Mouse (Mus musculus) liver, adult 2 months (tissue): ENCODE measurements at regions not wholly inside any gene's neighbourhood (a gene's known extent, or its start where the extent isn't known, plus 50 kb on each side); places are given as distances from the start of the nearest gene placed in this dataset.
"Not testable (repeated sequence)": the region's sequence is repeated elsewhere in the genome, so short reads cannot be mapped to it uniquely, and the experiment has no call there.

Source experiments
- DNase-seq: peaks from one replicate; pipeline ENCODE4 v3.0.0-alpha.2; 2011; ENCODE audit warnings: low read depth, low spot score; ENCODE audit errors: extremely low read depth
- H3K27ac ChIP-seq: fragments of 200-500 bp; replicated peaks from 2 replicates; pipeline ENCODE4 v1.5.1; 2012; ENCODE audit warnings: low read depth, mild to moderate bottlenecking, control low read depth, inconsistent platforms, low read length; ENCODE audit not compliant: insufficient read depth
- H3K27me3 ChIP-seq: fragments of 200-500 bp; 2 replicates; pipeline ENCODE4 v1.6.1; 2012; ENCODE audit warnings: mild to moderate bottlenecking, moderate library complexity, low read length, inconsistent platforms; ENCODE audit not compliant: control insufficient read depth, insufficient read depth
- H3K36me3 ChIP-seq: fragments of 200-500 bp; 2 replicates; pipeline ENCODE4 v1.6.1; 2012; ENCODE audit warnings: low read length, inconsistent platforms; ENCODE audit not compliant: control insufficient read depth, insufficient read depth
- H3K4me1 ChIP-seq: fragments of 200-500 bp; 2 replicates; pipeline ENCODE4 v1.6.1; 2011; ENCODE audit warnings: low read length; ENCODE audit not compliant: control insufficient read depth, insufficient read depth
- H3K4me3 ChIP-seq: fragments of 200-500 bp; 2 replicates; pipeline ENCODE4 v1.5.1; 2011; ENCODE audit warnings: low read depth, mild to moderate bottlenecking, control low read depth, low read length, moderate library complexity; ENCODE audit not compliant: insufficient read depth
- H3K79me2 ChIP-seq: fragments of 200-500 bp; 2 replicates; pipeline ENCODE4 v1.6.1; 2012; ENCODE audit warnings: inconsistent platforms, mild to moderate bottlenecking, low read length, moderate library complexity; ENCODE audit not compliant: control insufficient read depth, insufficient read depth
- H3K9ac ChIP-seq: fragments of 200-500 bp; 2 replicates; pipeline ENCODE4 v1.6.1; 2012; ENCODE audit warnings: low read depth, mild to moderate bottlenecking, control low read depth, inconsistent platforms, low read length
- CTCF ChIP-seq: fragments of 200-500 bp; IDR thresholded peaks from 2 replicates; pipeline ENCODE4 v1.5.1; 2011; ENCODE audit warnings: low read depth, low read length, control low read depth
- POLR2A ChIP-seq: fragments of 200-500 bp; IDR thresholded peaks from 2 replicates; pipeline ENCODE4 v1.6.1; 2011; ENCODE audit warnings: low read length, control low read depth; ENCODE audit not compliant: insufficient read depth; ENCODE audit errors: extremely low read depth
- WGBS: fragments of 180-500 bp; shearing (Covaris S2); methylation state at CpG from one replicate; pipeline ENCODE4 v1.1.7; 2018; 5-methylcytosine and 5-hydroxymethylcytosine counted together

DNA sequence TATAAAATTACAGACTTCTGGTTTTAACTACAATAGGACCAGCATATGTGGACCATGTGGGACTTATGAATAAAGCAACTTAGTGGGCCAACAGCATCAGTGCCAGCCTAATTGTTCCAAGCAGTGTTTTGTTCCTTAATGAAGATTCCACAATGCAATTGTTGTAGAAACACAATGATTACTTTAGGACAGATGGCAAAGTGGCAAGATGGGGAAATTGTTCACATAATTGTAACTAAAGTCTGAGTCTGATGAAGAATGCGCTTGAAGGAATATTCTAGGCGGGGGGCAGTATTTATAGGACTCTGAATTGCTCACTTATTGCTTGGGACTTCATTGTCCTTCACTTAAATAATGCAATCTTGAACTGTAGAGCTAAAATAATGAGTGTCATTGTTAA lies 253.4 kb upstream of the Kcnj3 start:
- H3K4me3 ChIP-seq, result no peak overlapping the region
- H3K27ac ChIP-seq, result no peak overlapping the region
- WGBS, result 80% methylated on average over 2 of the region's 2 CpGs
- no peaks in the 10 kb centered on the region for H3K4me1 ChIP-seq
- H3K27me3 ChIP-seq, result no peaks in the 10 kb centered on the region
- H3K9ac ChIP-seq, result no peak overlapping the region
- TF ChIP-seq CTCF (no peak), POLR2A (no peak)
- H3K79me2 ChIP-seq, result no peaks in the 10 kb centered on the region
- no peaks in the 10 kb centered on the region for H3K36me3 ChIP-seq
- DNase-seq, result no peak

- no peak overlapping the region for H3K27ac ChIP-seq
- H3K4me3 ChIP-seq, result no peak overlapping the region
- no peaks in the 10 kb centered on the region for H3K27me3 ChIP-seq
- no peaks in the 10 kb centered on the region for H3K4me1 ChIP-seq
- no peaks in the 10 kb centered on the region for H3K79me2 ChIP-seq
- no peak overlapping the region for H3K9ac ChIP-seq
- H3K36me3 ChIP-seq, result no peaks in the 10 kb centered on the region
- no peak for DNase-seq
- no peak for TF ChIP-seq POLR2A
- TF ChIP-seq CTCF, result no peak
- 86% methylated on average over 1 of the region's 1 CpGs for WGBS
Measured at GRCm38 (mm10) chr2:55206891-55207290, 228.9 kb upstream of the Kcnj3 start.

DNA sequence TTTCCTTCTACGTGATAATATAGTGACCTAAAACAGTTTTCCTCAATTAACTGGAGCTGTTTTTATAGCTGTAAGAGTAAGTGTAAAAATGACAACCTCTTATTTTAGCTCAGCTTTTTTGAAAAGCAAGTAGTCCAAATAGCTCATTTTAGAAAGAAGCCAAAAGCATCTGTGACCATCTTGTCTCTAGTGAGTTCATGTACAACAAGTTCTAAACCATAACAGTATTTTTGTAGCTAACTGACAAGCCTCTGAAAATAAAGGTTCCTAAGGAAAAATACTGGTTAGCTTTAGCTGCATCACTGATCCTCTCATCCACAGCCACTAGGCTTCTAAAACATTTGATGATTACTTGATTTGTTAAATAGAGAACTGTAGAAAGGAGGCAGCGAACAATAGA lies 227.2 kb upstream of the Kcnj3 start:
- TF ChIP-seq CTCF (no peak), POLR2A (no peak)
- DNase-seq, result no peak
- WGBS, result 79% methylated on average over 2 of the region's 2 CpGs

DNA sequence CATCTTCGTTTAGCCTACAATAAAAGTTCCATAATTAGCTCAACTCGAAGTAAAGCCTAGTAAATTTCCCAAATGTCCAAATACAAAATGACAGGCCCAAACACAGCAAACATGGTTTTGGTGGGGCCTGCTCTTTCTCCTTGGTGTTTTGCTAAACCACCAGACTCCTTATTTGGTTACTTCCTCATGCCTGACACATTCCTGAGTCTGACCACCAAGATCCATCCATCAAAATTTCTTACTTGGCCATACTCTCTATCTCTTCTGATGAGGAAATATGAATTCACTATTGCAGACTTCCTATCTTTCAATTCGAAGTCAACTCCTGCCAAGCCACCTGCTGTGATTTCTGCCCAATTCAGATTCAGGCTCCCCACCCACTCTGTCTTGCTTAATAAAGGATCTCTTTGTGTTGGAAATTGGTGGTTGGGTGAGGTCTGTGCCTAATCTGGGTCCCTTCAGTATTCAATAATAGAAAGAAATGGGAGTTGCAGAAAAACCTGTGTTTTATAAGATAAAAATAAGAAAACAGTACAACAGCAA lies 225.9 kb upstream of the Kcnj3 start:
- TF ChIP-seq POLR2A (no peak), CTCF (no peak)
- Histone ChIP-seq H3K27me3 (no peaks in the 10 kb centered on the region), H3K4me3 (no peak overlapping the region), H3K36me3 (no peaks in the 10 kb centered on the region), H3K79me2 (no peaks in the 10 kb centered on the region), H3K4me1 (no peaks in the 10 kb centered on the region), H3K27ac (no peak overlapping the region), H3K9ac (no peak overlapping the region)
- WGBS, result 53% methylated on average over 3 of the region's 3 CpGs
- no peak for DNase-seq

More for the DNA sequence above, 227.2 kb upstream of the Kcnj3 start:
- Histone ChIP-seq H3K79me2 (no peaks in the 10 kb centered on the region), H3K4me1 (no peaks in the 10 kb centered on the region), H3K36me3 (no peaks in the 10 kb centered on the region), H3K27ac (no peak overlapping the region), H3K9ac (no peak overlapping the region), H3K4me3 (no peak overlapping the region), H3K27me3 (no peaks in the 10 kb centered on the region)

GRCm38 (mm10) chr2:55211281-55211680 lies 224.5 kb upstream of the Kcnj3 start:
- 75% methylated on average over 2 of the region's 2 CpGs for WGBS
- H3K79me2 ChIP-seq, result no peaks in the 10 kb centered on the region
- H3K4me3 ChIP-seq, result no peak overlapping the region
- H3K27me3 ChIP-seq, result no peaks in the 10 kb centered on the region
- no peak overlapping the region for H3K9ac ChIP-seq
- no peaks in the 10 kb centered on the region for H3K36me3 ChIP-seq
- no peak for DNase-seq
- no peak overlapping the region for H3K27ac ChIP-seq
- no peak for TF ChIP-seq POLR2A
- no peak for TF ChIP-seq CTCF
- no peaks in the 10 kb centered on the region for H3K4me1 ChIP-seq

GRCm38 (mm10) chr2:55222046-55222445 lies 213.7 kb upstream of the Kcnj3 start:
- Histone ChIP-seq H3K27me3 (no peaks in the 10 kb centered on the region), H3K4me3 (no peak overlapping the region), H3K9ac (no peak overlapping the region), H3K79me2 (no peaks in the 10 kb centered on the region), H3K27ac (no peak overlapping the region), H3K36me3 (no peaks in the 10 kb centered on the region), H3K4me1 (no peaks in the 10 kb centered on the region)
- 48% methylated on average over 2 of the region's 2 CpGs for WGBS
- DNase-seq, result no peak
- no peak for TF ChIP-seq CTCF
- TF ChIP-seq POLR2A, result no peak

GRCm38 (mm10) chr2:55222741-55223140 lies 213.0 kb upstream of the Kcnj3 start:
- WGBS, result 82% methylated on average over 5 of the region's 5 CpGs
- not testable (repeated sequence) for H3K9ac ChIP-seq, H3K4me1 ChIP-seq, H3K79me2 ChIP-seq, H3K36me3 ChIP-seq, H3K27me3 ChIP-seq, H3K27ac ChIP-seq, DNase-seq, H3K4me3 ChIP-seq
